Mouse (Mus musculus) heart, postnatal 36 days (tissue): ENCODE results near the gene Mss51. TPM values are rescaled to one million over a fixed set of nuclear protein-coding genes. Genes with fewer than 3 reads are reported as not detected.

Experiments
- DNase-seq, 2 experiments: peaks; one replicate each; pipeline ENCODE4 v3.0.0; 2021 to 2022
- intact Hi-C: fragments of 180-260 bp; cut with DNase I; formaldehyde crosslinking; loops from one replicate; pipeline ENCODE4 v1.15.1; 2025
- total RNA-seq, 2 experiments: library from RNA; stranded (reverse); gene quantifications; 2 replicates each; pipeline ENCODE4 v1.2.3; 2021

Gene Mss51
- under 1 TPM; 0.41 to 0.58 TPM for total RNA-seq

DNA sequence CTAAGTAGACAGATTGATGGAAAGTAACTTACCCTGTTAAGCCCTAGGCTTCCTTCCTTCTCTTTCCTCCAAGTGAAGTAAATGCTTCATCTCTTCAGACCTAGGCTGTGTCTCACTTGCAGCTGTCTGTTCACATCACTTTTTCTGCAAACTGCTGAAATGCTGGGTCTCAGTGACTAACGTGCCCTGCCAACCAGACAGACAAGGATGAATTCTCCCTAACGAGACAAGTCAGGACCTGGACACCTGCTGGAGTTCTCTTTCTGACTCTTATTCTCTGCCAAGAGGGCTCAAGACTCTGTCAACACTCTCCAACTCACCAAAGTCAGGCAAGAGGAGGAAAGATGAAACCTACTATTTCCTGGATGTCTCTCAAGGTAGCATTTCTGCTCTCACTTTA, at the start of gene Mss51:
Mss51 (minus strand) TSS at position 299 of the 400 bp plus-strand sequence.
- intact Hi-C loops: no loop called here
- no peak for DNase-seq

DNA sequence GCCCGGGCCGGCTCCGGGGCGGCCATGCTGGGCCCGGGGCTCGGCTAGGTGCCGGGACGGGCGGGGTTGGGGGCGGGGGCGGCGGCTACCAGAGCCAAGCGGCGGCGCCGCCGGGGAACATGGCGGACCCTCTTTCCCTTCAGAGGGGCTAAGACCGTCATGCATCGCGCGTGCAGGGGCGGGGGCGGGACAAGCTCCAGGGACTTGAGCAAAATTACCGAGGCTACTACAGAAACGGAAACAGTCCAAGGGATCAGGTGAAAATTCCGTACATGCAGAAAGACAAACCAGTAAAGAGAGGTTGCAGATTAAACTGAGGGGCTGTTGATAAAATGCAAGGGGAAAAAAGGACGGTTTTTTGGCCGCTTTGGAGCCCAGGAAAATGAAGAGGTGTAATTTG, 49.7 kb upstream of the Mss51 start, which contains the start of gene Ppp3cb:
Ppp3cb (minus strand) TSS at position 159 of the 400 bp plus-strand sequence.
- intact Hi-C loops: loop anchor here (2.0 kb wide), 1 partner anchor 68 kb away; no protein-coding TSS in a partner anchor
- peak in 1 of 2 experiments; percentile 69 for DNase-seq

DNA sequence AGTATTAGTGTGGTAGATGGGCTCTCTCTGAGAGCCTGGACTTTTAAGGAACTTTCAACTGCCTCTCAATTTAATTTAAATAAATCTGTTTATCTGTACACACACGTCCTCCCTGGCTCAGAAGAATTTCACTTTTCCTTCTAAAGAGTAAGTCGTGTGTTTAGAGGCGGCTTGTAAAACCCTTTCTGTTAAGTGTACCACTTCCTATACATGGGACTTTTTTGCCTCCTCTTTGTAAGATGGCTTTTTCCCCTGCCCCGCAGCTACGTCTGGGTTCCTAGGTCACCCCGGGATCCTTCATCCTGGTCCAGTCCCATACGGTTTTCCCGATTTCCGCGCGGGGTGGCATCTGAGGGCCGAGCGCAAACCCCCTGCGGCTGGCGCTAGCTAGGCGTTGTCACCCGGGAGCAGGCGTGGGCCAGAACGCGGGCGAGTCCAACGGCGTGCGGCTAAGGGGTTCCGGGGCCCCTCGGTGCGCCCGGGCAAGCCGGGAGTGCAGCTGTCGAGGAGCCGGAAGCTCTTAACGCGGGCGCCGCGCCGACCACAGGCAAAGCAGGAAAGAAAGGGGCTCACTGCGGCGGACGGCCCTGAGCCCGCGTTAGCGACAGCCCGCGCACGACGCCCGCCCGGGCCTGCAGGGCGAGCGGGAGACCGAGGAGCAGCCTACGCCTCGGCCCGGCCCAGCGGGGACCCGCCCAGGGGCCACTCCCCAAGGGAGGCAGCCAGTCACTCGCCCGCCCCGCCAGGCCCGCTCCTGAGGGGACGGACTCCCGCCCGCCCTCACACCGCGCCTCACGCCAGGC, 49.0 kb upstream of the Mss51 start:
- intact Hi-C loops: loop anchor here (2.0 kb wide), 1 partner anchor 67 kb away; no protein-coding TSS in a partner anchor
- DNase-seq: peak; percentile 86 to 93

DNA sequence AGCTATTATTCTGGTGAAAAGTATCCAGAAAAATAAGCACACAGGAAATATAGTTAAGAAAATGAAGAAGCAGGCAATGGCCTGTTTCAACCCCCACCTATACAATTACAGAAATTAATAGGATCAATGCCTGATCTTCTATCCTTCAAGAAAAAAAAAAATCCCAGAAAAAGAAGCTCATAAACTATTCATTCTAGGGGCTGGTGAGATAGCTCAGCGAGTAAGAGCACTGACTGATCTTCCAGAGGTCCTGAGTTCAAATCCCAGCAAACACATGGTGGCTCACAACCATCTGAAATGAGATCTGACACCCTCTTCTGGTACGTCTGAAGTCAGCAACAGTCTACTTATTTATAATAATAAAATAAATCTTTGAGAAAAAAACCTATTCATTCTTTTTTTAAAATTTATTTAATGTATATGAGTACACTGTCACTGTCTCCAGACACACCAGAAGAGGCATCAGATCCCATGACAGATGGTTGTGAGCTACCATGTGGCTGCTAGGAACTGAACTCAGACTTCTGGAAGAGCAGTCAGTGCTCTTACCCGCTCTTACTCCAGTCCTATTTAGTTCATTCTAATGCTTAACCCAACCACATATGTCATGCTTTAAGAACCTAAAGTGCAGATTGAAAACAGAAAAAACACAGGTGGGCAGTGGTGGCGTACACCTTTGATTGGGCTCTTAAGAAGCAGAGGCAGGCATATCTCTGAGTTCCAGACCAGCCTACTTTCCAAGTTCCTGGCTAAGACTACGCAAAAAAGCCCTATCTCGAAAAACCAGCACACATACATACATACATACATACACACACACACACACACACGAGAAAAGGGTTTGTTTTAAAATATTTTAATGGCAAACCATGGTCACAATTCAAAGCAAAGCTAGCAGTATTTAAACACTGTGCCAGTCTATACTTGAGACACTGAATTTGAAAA, 48.0 kb upstream of the Mss51 start:
- DNase-seq: no peak
- intact Hi-C loops: no loop called here

DNA sequence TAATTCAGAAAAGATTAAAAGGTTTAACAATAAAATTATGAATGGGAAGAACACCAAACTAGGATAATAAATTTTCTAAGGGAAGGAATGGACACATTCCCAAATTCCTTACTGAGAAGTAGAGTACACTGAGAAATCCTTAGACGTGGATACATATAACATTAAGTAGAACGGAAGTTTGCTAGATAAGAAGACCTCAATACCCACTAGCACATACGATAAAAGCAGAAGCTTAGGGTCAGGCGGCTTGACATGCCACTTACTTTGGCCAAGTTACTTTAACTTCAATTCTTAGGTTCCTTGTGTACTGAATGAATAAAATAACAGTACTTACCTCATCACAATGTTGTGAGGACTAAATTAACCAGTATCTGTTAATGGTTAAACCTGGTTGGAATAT, 32.9 kb upstream of the Mss51 start:
- intact Hi-C loops: no loop called here
- DNase-seq: no peak

DNA sequence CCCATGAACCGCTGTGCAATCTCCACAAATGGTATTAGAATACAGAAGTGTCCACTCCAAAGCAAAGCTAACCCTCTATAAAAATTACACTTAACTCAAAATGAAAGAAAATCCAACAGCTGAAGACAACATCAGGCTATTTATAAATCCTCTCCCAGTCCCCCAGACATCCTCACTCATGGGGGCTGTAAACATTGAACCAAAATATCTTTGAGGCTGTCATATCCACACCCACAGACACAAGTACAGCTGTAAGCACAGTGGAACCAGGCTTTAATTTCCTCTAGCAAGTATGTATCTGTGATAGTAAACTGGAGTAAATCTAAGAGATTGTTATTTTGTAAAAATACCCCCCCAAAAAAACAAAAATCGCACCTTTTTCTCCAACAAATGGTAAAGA, 23.5 kb upstream of the Mss51 start:
- intact Hi-C loops: no loop called here
- no peak for DNase-seq

DNA sequence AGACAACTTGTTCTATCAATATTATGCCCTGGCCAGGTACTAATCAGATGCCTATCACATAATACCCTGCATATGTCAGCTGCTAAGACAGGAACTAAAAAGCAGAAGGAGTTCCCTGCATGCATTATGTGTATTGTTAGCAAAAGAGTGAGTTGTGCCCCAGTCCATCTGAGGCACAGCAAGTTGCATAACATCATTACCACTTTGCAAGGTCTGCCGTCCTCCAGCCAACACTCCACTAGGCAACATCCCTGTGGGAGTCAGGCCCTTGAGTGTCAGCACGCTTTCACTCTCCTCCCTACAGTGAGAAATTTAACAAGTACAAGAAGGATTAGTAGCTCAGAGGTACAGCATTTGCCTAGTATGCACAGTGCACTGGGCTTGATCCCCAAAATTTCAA, 11.7 kb upstream of the Mss51 start:
- DNase-seq: no peak
- intact Hi-C loops: no loop called here

DNA sequence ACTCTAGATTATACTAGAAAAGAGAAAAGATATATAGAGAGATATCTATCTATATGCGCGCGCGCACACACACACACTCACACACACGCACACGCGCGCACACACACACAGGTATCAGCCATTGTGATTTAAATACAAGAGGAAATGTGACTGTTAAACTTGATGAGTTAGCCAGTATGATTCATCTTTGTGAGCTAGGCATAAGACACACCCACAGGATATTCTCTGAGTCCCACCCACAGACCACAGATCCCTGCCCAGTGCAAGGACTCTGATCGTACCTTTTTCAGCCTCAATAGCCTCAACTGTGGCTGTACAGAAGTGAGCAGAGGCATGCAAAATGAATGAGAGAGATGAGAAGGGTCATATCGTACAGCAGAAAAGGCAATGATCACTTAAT, 6.3 kb upstream of the Mss51 start:
- DNase-seq: no peak
- intact Hi-C loops: no loop called here

DNA sequence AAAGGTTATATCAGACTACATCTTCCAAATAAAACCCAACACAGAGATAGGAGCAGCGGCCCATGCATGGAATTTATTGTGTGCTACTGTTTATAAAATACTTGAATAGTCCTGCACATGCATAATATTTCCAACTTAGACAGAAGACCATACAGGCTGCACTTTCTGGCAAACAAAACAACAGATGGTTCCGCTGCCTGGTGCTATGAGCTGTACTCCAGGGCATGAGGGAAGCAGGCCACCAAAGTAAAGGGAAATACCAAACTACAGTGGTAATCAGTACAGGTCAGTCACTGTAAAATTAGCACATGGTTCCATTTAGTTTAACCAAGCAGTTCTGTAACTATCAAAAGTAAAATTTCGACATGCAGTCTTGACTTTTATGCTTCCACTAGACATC, 3.3 kb upstream of the Mss51 start:
- intact Hi-C loops: no loop called here
- no peak for DNase-seq

DNA sequence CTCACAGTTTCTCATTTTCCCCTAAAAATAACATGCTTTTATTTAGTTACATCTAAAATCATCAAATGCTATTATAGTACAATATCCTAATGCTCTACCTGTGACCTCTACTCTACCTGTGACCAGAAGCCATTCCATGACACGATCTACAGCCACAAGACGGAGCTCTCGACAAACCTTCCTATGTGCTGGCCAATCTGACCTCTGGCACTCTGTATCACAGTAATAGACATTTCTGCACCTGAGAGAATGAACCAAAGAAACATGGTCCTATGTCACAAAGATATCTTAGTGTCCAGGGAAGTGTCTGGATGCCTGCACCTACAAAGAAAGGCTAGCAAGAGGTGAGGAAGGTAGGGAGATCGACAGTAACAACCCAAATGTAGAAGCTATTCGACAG, 10.7 kb downstream of the Mss51 start:
- no peak for DNase-seq
- intact Hi-C loops: no loop called here

DNA sequence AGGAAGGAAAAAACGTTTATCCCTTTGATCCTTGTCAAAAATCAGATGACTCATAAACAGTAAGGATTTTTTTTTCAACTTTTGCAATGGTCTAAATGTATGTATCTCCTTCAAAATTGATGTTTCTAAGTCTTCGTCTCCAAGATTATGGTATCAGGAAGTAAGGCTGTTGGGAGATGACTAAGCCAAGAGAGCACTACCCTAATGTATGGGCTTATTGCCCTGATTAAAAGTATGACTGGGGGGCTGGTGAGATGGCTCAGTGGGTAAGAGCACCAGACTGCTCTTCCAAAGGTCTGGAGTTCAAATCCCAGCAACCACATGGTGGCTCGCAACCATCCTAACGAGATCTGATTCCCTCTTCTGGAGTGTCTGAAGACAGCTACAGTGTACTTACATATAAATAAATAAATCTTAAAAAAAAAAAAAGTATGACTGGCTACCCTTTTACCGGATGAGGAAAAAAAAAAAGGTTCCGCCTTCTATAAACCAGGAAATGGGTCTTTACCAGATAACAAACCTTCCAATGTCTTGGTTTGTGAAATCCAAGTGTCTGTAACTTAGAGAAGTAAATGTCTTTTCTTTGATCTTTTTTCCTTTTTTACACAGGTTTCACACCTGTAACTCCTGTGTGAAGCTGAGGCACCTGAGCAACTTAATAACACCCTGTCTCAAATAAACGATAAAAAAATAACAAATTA, 14.5 kb downstream of the Mss51 start:
- intact Hi-C loops: no loop called here
- DNase-seq: no peak

DNA sequence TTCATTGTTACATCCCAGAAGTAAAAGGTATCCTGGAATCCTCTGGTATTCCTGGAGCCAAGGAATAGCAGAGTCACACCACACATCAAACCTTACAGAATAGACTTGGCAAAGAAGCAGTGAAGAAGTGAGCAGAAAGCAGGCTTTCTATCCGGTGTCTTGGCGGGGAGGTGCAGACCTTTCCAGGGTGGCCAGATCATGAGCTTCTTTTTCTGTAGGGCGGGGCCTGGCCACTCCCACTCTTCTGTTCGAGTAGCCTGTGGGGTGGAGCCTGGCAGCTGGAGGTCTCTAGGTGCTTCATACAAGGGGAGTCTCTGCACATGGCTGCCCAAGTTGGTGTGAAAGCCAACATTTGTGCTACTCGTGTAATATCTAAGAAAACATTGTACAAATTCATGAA, 15.5 kb downstream of the Mss51 start:
- intact Hi-C loops: no loop called here
- DNase-seq: no peak

DNA sequence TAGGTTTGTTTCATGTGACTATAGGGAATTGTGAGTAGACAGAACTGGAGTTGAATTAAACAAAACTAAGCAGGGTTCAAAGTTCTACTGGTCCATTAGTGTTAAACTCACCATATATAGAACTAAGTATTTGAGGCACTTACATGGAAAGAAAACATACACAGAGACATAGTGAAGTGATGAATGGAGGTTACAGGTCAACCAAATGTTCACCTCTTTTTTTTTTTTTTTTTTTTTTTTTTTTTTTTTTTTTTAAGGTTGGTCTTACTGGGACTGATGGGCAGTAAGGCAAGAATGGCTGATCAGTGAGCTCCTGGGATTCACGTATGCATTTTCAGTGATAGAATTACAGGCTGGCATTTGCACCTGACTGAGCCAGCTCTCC, 16.5 kb downstream of the Mss51 start:
- intact Hi-C loops: no loop called here
- no peak for DNase-seq

DNA sequence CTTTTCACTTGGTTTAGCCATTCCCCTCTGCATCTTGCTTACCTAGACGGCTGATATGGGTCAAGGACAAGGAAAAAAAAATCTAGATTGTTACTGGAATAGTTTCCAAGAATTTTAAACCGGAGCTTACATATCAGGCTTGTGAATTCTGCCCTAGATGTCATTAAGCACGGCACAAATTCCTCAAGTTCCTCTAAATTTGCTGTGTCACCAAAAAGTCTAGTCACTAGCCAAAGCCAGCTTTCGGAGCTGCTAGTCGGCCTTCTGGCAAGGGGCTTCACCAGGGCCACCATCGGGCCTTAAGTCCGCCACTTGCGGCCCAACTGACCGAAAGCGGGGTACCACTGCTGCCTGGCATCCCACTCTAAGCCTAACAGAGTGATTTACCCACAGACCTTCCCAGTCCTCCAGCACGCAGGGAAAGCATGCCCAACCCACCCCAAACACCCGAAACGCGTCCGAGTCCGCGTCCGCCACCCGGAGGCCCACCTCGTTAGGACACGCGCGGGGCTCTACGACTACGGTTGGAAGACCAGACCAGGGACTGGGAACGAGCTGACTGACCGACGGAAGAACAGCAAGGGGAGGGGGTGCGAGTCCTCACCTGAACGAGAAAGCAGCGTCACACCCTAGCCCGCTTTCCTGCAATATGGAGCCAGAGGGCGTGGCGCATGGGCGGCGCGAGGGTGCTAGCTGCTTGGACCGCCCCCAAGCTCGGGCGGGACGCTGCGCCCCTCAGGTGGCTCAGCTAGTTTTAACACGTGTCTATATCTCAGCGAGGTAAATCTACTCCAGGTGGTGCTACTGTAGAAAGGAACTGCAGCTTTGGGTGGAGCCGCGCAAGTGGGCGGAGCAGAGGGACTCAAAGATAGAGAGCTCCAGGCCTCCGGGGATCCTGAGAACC, 17.2 kb downstream of the Mss51 start, which contains the start of gene Anxa7:
Anxa7 (minus strand) TSS at position 843 of the 904 bp plus-strand sequence.
- DNase-seq: peak; percentile 78 to 85
- intact Hi-C loops: loop anchor here (2.0 to 10.0 kb wide), 3 partner anchors 67 to 195 kb away; partner anchors contain the start of genes Ppp3cb and Sec24c

DNA sequence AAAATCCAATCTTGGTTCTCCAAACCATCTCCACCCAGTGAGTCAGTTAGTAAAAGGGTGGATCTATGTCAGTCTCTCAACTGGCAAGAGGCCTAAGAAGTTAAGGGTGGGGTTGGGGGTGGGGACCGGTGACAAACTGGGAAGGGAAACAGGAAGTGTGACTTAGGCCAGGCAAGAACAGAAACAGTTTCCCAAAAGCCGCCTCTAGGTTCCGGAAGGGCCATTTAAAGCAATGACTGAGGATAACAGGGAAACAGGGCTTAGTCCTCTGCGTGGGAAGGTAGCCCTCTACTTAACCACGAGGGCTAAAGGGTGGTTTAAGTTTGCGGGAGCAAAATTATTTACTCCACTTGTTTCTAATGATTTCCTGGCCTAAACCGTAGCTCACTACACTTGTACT, 17.9 kb downstream of the Mss51 start:
- DNase-seq: peak; percentile 49 to 64
- intact Hi-C loops: loop anchor here (2.0 to 10.0 kb wide), 3 partner anchors 68 to 196 kb away; partner anchors contain the start of genes Ppp3cb and Sec24c

DNA sequence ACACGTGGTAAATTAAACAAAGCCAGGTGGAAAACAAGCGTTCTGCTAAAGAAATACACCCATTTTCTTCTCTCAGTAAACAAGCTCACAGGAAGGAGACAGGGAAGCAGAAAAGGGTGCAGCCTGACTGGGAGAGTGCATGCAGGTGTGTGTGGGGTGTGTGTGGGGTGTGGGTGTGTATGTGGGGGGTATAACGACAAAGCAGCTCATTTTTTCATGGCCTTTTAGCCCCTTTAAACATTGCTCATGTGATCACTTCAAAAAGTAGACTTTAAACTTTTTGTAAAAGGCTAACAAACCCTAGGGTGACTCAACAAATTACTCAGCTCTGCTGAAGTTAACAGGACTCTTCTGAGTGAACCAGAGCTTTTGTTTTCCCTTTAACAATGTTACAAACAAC, 18.3 kb downstream of the Mss51 start:
- intact Hi-C loops: loop anchor here (2.0 to 10.0 kb wide), 3 partner anchors 68 to 196 kb away; partner anchors contain the start of genes Ppp3cb and Sec24c
- DNase-seq: no peak

DNA sequence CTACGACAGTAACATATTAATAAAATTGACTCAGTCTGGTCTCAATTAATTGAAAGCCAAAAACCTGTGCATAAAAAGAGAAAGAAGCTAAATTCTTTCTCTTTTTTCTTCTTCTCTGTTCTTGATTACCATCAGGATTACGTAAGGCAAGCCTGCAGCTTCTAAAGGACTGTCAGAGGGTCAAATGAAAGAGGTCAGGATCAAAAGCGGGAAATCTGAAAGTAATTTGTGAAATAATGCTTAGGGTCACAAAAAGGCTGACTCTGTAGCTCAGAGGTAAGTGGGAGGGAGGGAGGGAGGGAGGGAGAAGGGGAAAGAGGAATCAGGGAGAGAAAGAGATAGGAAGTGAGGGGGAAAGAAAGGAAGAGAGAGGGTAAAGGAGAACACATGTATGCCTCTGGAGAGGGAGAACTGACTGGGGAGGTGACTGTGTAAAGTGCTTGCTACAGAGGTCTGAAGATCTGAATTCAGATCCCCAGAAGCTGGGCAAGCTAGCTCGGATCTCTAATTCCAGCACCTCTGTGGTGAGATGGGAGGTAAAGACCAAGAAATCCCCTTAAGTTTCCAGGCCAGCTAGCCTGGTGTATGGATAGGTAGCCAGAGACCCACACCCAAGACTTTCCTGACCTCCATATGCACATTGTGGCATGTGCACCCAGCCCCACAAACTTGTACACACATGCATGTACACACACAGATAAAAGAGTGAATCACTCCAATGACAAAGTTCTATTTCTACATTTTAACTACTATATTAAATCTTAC, 19.3 kb downstream of the Mss51 start:
- DNase-seq: no peak
- intact Hi-C loops: loop anchor here (2.0 to 10.0 kb wide), 3 partner anchors 69 to 197 kb away; partner anchors contain the start of genes Ppp3cb and Sec24c

DNA sequence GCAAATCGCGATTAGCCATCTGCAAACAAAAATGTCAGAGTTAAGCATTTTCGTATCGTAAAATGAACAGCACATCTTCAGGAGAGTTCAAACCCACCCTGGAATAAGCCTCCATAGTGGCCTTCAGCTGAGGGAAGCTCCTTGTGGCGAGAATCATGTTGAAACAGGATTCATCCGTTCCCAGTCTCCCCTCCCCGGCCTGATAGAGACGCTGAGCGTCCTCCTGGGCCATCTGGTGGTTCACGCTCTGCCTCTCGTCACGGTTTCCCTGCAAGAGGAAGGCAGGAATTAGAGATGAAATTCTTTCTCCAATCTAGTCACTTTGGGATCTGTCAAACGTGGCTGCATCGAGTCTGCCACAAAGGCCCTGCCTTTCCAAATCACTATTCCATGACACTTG, 36.5 kb downstream of the Mss51 start:
- no peak for DNase-seq

DNA sequence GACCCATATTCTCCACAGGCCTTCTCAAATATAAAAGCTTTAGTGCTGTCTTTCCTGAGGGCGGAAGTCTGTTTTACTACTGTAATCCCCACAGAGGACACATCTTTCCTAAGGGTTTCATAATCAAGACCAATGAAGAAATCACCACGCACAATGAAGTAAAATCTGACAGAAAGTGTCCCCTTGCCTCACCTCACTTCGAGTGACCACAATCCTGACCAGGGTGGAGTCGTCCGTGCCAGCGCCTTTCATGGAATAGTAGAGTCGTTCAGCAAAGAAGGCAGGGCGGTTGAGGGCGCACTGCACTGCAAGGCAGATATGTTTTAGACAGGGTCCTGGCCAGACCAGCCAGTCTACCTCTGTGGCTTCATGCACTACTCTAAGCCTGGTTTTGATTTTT, 38.3 kb downstream of the Mss51 start:
- intact Hi-C loops: no loop called here
- no peak for DNase-seq

More for the DNA sequence above, 36.5 kb downstream of the Mss51 start:
- intact Hi-C loops: no loop called here
